Mouse (Mus musculus) limb, embryonic 14.5 days (tissue): ENCODE measurements around the gene Nhsl1. TPM values are rescaled to one million over a fixed set of nuclear protein-coding genes. Genes with fewer than 3 reads are reported as not detected.
A peak's percentile ranks its signal among the peaks of the same experiment; 100 is the strongest.

Source experiments
- ATAC-seq: fragments of 200-750 bp; cut with Nextera tagmentation; 2 replicates; pipeline ENCODE4 v1.8.0; 2017; ENCODE audit warnings: low read depth, moderate number of reproducible peaks, moderate TSS enrichment; ENCODE audit not compliant: low FRiP score
- DNase-seq: peaks from one replicate; pipeline ENCODE4 v3.0.0-alpha.2; 2015; ENCODE audit warnings: low spot score
- H3K27ac ChIP-seq: fragments of 300-500 bp; sonication (generic); replicated peaks from 2 replicates; pipeline ENCODE4 v1.5.1; 2014; ENCODE audit warnings: low read depth, mild to moderate bottlenecking, low read length, moderate library complexity, mixed read lengths
- H3K27me3 ChIP-seq: fragments of 300-500 bp; sonication (generic); 2 replicates; pipeline ENCODE4 v1.6.1; 2014; ENCODE audit warnings: low read length, mixed read lengths; ENCODE audit not compliant: control insufficient read depth, insufficient read depth
- H3K36me3 ChIP-seq: fragments of 300-500 bp; sonication (generic); 2 replicates; pipeline ENCODE4 v1.6.1; 2014; ENCODE audit warnings: mild to moderate bottlenecking, low read length, moderate library complexity, mixed read lengths; ENCODE audit not compliant: control insufficient read depth, insufficient read depth
- H3K4me1 ChIP-seq: fragments of 300-500 bp; sonication (generic); 2 replicates; pipeline ENCODE4 v1.6.1; 2014; ENCODE audit warnings: antibody characterized with exemption, low read length, mixed read lengths; ENCODE audit not compliant: control insufficient read depth, insufficient read depth
- H3K4me2 ChIP-seq: fragments of 300-500 bp; sonication (generic); replicated peaks from 2 replicates; pipeline ENCODE4 v1.6.1; 2014; ENCODE audit warnings: low read depth, mild to moderate bottlenecking, low read length, moderate library complexity; ENCODE audit not compliant: severe bottlenecking
- H3K4me3 ChIP-seq: fragments of 300-500 bp; sonication (generic); replicated peaks from 2 replicates; pipeline ENCODE4 v1.5.1; 2014; ENCODE audit warnings: low read length
- H3K9ac ChIP-seq: fragments of 300-500 bp; sonication (generic); 2 replicates; pipeline ENCODE4 v1.6.1; 2014; ENCODE audit warnings: mild to moderate bottlenecking, low read depth, low read length, moderate library complexity; ENCODE audit not compliant: severe bottlenecking
- H3K9me3 ChIP-seq: fragments of 300-500 bp; sonication (generic); 2 replicates; pipeline ENCODE4 v1.6.1; 2016; ENCODE audit warnings: low read length; ENCODE audit not compliant: control insufficient read depth
- POLR2A ChIP-seq: fragments of 200-500 bp; IDR thresholded peaks from 2 replicates; pipeline ENCODE4 v1.8.0; 2012; ENCODE audit warnings: inconsistent platforms, mild to moderate bottlenecking, moderate library complexity, borderline replicate concordance; ENCODE audit not compliant: insufficient read depth, insufficient read length; ENCODE audit errors: extremely low read depth
- WGBS: fragments of 180-500 bp; shearing (Covaris S2); extraction: QIAGEN DNeasy Blood & Tissue Kit; methylation state at CpG from one replicate; pipeline ENCODE4 v1.1.7; 2014; 5-methylcytosine and 5-hydroxymethylcytosine counted together
- polyA plus RNA-seq, 2 experiments: library from polyadenylated mRNA; depleted of rRNA in 1 of 2; stranded (reverse) in 1 of 2; unstranded in 1 of 2; fragments of >200 nt; fragmentation: Nextera tagmentation in 1 of 2; extraction: Ambion mirVana in 1 of 2; gene quantifications; 2 replicates each; pipeline versions ENCODE4 v1.2.1 to v1.2.3; 2012 to 2014

Nhsl1 gene
- polyA plus RNA-seq, 2 experiments = 14.5 to 16.6 TPM

DNA sequence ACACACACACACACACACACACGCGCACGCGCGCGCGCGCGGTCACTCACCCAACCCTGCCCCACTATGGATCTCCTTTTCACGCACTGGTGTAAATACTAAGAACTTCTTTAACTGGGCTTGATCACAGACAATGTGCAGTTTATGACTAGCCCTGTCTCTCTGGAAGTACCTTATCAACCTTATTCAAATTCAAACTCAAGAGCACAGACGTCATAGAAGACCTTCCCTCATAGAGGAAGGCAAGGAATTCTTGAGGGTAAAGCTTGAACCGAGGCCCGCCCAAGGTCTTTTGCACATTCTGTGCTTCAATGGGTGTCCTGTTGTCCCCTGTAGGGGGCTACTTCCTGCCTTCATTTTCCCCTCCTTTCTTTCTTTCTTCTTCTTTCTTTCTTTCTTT is 142.6 kb downstream of the Nhsl1 start:
- Histone ChIP-seq H3K27me3 (no peaks in the 10 kb centered on the region), H3K36me3 (no peaks in the 10 kb centered on the region), H3K27ac (no peak overlapping the region), H3K9ac (no peak overlapping the region), H3K4me1 (peaks cover 3% of the 10 kb centered on the region; the same call in 1 of the 2 replicates), H3K4me3 (no peak overlapping the region), H3K9me3 (no peaks in the 10 kb centered on the region), H3K4me2 (no peak overlapping the region)
- 95% methylated on average over 13 of the region's 13 CpGs for WGBS
- no peak for DNase-seq
- ATAC-seq = no peak
- no peak for TF ChIP-seq POLR2A

- no peak overlapping the region for H3K4me3 ChIP-seq
- no peak for DNase-seq
- WGBS = 67% methylated on average over 23 of the region's 23 CpGs
Observed at GRCm38 (mm10) chr10:18463071-18463841, 144.5 kb downstream of the Nhsl1 start.

GRCm38 (mm10) chr10:18468396-18468795 is 149.6 kb downstream of the Nhsl1 start:
- Histone ChIP-seq H3K27ac (no peak overlapping the region), H3K4me3 (no peak overlapping the region), H3K36me3 (peaks cover 4% of the 10 kb centered on the region; the same call in 1 of the 2 replicates), H3K4me1 (peaks cover 33% of the 10 kb centered on the region), H3K4me2 (no peak overlapping the region), H3K9me3 (no peaks in the 10 kb centered on the region), H3K27me3 (no peaks in the 10 kb centered on the region), H3K9ac (no peak overlapping the region)
- ATAC-seq (no peak), DNase-seq (no peak)
- no peak for TF ChIP-seq POLR2A
- 24% methylated on average over 4 of the region's 4 CpGs for WGBS

More at GRCm38 (mm10) chr10:18463071-18463841, 144.5 kb downstream of the Nhsl1 start:
- ATAC-seq = no peak
- H3K9me3 ChIP-seq = no peaks in the 10 kb centered on the region
- H3K36me3 ChIP-seq = no peaks in the 10 kb centered on the region
- no peak overlapping the region for H3K9ac ChIP-seq
- H3K4me2 ChIP-seq = no peak overlapping the region
- no peaks in the 10 kb centered on the region for H3K27me3 ChIP-seq
- no peak overlapping the region for H3K27ac ChIP-seq
- H3K4me1 ChIP-seq = no peaks in the 10 kb centered on the region
- no peak for TF ChIP-seq POLR2A

DNA sequence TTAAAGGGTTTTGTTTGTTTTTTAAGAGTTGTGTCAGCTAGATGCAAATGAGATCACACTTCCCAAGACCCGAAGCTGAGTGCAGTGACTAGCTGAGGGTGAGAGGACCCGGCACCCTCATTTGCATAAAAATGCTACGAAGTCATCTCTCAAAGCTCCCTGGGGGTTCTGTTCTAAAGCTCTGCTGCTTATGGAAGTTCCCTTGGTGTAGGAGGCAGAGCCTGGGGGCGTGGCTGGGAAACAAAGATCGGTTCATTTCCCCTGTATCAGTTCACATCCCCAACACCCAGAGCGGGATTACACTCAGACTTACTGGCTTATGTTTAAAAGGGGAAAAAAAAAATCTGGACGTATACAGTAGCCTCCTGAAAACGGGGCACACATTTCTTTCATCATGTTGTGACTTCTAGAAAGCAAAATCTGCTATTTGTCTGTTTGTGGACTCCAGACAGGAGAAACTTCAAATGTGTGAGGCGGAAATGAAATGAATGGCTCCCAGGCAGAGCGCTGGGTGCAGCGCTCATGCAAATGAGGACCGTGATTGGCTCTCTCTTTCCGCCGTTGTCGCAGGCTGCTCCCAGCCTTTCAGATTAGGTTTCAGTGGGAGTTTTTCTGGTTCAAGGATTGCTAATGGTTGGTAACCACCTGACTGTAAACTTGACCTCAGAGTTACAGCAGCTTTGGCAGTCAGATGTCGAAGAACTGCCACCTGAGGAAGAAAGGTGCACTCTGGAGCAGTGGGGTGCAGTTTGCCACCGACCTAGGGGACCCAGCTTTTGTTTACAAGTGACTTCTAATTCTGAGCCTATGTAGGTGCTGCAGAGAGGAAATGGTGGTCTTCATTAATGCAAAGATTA is 150.7 kb downstream of the Nhsl1 start:
- ATAC-seq (peak; percentile 44), DNase-seq (peak; percentile 13)
- Histone ChIP-seq H3K36me3 (peaks cover 7% of the 10 kb centered on the region; the same call in 1 of the 2 replicates), H3K27me3 (no peaks in the 10 kb centered on the region), H3K27ac (no peak overlapping the region), H3K4me3 (peak overlapping the region; percentile 10), H3K9me3 (no peaks in the 10 kb centered on the region), H3K4me2 (peak overlapping the region; percentile 47), H3K9ac (0 out of 2 replicates have a peak overlapping the region, but pooled peaks have one; percentile 32), H3K4me1 (peaks cover 33% of the 10 kb centered on the region)
- TF ChIP-seq POLR2A = no peak
- WGBS = 1% methylated on average over 17 of the region's 17 CpGs

- Histone ChIP-seq H3K4me2 (peak overlapping the region; percentile 47), H3K4me3 (0 out of 2 replicates have a peak overlapping the region, but pooled peaks have one; percentile 3), H3K4me1 (peaks cover 33% of the 10 kb centered on the region), H3K27me3 (no peaks in the 10 kb centered on the region), H3K27ac (no peak overlapping the region), H3K9ac (no peak overlapping the region), H3K36me3 (peaks cover 7% of the 10 kb centered on the region; the same call in 1 of the 2 replicates), H3K9me3 (no peaks in the 10 kb centered on the region)
- no peak for DNase-seq
- ATAC-seq = no peak
- TF ChIP-seq POLR2A = no peak
- WGBS = 45% methylated on average over 20 of the region's 20 CpGs
Observed at GRCm38 (mm10) chr10:18470351-18471060, 151.7 kb downstream of the Nhsl1 start.
